Mouse (Mus musculus) gastrocnemius, adult 8-10 months (tissue): Measurements from ENCODE around the gene Lair1. TPM values are rescaled to one million over a fixed set of nuclear protein-coding genes. Genes with fewer than 3 reads are reported as not detected.
"Not testable (repeated sequence)": the region's sequence is repeated elsewhere in the genome, so short reads cannot be mapped to it uniquely, and the experiment has no call there.

Source experiments
- DNase-seq, 2 experiments: peaks; one replicate each; pipeline ENCODE4 v3.0.0; 2022; ENCODE audit warnings: low spot score in 2 of 2
- total RNA-seq, 4 experiments: library from RNA; stranded (reverse); gene quantifications; 2 replicates each; pipeline ENCODE4 v1.2.4; 2022

The Lair1 gene
- total RNA-seq, result under 1 TPM in 3 of 4 experiments, not detected in 1; 0.21 to 0.43 (median 0.41) TPM

DNA sequence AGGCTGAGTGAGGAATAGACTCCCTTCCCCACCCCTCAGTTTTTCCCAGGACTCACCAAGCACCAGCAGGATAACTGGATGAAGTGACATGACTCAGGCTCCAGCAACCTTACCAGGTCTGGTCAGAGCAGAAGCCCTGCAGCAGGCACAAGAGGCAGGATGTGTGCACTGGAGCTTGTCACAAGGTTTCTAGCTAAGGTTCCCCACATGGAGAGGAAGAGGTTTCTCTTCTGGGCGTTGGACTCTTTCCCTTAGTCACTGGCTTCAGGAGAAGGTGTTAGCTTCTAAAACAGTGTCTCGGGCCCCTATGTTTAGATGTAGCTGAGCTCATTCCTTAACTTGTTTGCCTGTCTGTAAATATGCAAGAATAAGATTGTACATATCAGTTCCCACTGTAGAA is at the start of gene Lair1:
Gene Lair1 (minus strand): TSS at position 192 of the 400 bp plus-strand sequence.
- no peak for DNase-seq

DNA sequence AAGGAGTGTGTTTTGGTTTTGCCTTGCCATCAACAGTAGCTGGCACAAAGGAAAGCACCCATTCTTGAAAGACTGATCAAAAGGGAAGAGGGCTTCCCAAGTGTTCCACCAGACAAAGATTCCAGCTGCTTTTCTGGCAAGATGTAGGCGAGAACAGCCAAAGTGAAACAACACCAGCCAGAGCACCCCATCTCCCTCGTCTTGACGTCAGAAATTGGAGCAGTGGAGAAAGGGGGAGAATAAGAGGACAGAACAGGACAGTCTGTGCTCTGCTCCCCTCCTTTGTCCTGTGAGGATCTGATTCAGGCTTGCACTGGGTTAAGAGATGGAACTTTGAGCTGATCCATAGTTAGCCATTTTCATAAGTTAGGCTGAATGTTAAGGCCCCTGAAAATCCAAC is 48.8 kb upstream of the Lair1 start:
- DNase-seq, result no peak

DNA sequence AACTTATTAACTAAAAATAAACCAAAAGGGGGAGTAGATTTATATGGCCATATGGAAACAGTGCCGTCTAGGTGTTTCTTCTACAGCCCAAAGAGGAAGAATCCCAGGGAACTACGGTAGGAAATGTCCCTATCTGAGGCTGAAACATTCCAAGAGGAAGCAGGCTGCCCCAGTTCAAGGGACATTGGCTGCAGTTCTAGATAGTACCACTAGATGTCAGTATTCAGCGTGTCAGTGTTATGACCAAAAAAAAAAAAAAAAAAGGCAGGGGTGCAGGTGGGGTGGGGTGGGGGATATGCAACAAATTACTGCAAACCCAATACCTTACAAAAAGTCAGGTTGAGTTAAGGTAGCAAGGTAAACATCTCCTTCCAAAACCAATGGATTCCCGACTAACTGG is 40.4 kb upstream of the Lair1 start:
- no peak for DNase-seq

DNA sequence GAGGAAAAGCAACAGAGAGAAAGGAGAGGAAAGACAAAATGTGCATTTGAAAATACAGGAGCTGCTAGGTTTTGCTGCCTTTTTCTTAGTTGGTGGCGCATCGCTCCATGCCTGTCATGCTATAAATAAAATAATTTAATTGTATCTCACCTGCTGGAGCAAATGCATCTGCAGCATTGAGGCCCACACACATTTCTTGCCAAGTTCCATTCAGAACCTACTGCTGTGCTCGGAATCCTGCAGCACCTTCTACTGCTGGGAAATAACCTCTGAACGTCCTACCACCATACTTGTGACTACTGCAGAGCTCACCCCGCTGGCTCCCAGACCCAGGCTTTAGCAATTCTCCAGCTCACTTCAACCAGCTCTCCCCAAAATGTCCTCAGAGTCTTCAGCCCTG is 38.1 kb upstream of the Lair1 start:
- no peak for DNase-seq

DNA sequence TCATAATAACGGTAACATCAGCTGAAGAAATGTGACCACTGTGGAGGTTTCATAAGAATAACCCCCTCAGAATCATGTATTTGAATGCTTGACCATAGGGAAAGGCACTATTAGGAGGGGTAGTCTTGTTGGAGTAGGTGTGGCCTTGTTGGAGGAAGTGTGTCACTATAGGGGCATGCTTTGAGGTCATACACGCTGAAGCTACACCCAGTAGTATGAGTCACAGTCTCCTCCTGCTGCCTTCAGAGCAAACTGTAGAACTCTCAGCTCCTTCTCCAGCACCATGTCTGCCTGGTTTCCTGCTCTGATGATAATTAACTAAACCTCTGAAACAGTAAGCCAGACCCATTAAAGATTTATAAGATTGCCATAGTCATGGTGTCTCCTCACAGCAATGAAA is 35.8 kb upstream of the Lair1 start:
- DNase-seq, result no peak

DNA sequence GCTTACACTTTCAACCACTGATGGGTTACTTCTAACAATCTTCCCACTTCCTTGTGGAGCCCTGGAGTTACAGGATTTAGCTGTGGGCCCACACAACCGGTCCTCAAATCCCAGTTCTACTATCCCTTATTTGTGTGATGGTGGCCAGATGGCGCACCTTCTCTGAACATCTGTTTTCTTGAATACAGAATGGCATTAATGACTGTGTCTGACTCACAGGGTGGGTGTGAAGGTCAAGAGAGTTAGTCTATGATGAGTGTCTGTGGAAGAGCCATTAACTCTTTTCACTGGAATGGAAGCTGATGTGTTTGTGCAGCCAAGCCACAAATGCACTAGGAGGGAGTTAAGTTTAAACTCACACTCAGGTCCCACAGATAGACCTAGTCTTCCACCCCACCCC is 35.3 kb upstream of the Lair1 start:
- DNase-seq, result no peak

DNA sequence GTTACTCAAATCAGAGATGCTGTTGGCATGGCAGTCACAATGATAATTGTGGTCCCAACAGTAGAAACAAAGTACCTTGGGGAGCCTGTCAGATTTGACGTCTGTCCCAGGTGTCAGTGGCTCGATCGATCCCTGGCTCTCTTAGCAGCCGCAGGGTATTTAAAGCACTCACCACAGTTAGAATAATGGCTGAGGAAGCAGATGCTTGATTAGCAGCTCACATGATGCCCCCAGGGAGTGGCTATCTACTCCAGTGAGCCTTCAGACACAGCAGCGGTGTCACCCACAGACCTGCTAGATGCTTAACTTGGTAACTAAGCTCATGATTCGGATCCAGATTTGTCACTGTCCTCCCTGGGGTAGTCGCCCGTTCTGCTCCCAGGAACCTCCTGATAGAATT is 28.2 kb upstream of the Lair1 start:
- DNase-seq, result no peak

DNA sequence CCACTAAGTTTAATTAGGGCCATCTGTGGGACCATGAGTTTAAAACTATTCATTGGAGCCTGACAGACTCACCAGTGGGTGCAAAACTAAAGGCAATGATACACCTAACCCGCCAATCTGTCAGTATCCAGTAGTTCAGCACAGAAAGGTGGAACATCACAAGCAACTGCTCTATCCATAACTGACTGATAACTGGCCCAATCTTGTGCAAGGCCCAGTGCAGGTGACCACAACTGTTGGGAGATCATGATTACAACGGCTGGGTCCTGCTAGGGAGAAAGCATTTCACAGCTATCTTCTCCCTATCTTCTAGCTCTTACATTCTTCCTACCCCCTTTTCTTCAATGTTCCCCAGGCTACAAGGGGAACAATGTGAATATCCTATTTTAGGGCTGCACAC is 25.7 kb upstream of the Lair1 start:
- DNase-seq, result no peak

DNA sequence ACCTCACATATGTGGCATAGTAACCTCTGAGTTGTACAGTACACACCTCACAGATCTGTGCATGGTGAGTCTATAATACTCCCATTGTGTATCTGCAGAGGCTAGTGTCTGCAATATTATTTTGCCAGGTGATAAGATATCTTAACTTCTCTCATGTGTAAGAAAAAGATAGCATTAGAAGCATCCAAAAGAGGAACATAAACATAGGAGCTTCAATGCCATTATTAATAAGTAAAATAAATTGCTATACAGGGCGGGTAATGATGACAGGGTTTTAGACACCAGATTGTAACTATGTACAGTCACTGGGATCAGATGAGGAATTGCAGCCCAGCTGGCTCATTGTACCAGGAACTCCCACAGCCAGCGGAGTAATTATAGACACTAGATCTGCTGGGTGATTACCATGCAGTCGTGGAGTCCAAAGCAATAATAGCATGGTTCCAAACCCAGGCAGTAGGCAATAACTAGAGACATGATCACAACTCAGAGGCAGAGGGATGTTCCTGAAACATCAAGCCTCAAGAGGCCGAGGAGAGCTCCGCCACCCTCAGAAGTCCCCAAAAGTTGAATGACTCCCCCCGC is 25.0 kb upstream of the Lair1 start:
- DNase-seq, result no peak

DNA sequence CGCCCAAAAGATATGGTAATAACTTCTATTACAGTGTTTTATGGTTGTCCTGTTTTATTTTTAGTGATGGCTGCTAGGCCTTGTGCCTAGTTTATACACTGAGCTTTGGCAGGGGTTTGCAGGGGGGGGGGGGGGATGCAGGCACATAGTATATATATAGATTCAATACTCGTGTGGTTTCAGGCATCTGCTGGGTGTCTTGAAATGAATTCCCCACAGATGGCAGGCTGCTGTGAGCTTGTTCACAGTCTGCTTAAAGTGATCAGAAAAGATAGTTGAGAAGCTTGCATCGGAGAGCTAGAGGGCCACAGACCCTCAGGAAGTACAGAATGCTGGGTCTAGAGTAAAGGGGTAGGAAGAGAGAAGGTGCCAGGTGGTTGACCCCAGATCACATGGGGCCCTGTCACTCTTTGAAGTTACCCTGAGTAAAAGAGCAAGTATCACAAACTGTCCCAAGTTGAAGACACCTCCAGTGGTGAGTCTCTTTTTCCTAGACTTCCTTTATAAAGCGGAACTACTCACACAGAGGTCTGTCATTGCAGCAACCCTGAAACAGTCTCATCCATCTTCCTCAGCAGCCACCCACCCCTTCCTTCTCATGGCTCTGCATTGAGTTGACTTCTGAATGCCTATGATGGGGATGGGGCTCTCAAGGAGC is 24.4 kb upstream of the Lair1 start:
- no peak for DNase-seq

DNA sequence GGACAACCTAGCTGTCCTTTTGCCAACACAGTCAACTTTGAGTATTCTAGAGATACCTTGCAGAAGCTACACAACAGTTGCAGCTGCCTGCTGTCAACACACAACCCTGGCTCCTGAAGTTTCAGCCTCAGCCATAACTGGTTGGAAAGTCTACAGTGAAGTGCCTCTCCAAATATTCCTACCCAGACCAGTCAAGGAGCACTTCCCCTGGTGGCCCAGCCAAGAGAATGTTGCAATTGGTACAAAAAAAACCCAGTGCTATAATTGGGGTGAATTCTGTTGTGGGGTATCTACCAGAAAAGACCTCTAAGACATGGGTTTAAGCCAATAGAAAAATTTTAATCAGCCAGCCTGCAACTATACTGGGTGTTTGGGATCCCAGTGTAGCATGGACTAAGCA is 22.6 kb upstream of the Lair1 start:
- no peak for DNase-seq

DNA sequence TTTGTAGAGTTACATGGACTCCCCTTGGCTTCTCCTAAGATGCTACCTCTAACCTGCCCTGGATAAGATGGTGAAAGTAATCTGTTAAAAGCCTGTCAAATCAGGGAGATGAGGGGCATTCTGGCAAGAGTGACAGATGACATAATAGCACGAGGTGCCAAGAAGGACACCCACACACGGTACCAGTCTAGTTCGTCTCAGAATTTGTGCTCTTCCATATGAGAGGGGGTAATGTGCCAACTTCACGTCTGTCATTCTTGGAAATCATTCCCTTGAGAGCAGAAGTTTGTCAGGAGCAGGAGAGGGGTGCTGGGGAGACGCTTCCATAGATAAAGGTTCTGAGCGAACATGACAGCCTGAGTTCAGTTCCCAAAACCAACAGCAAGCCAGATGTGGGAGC is 21.2 kb upstream of the Lair1 start:
- DNase-seq, result no peak

DNA sequence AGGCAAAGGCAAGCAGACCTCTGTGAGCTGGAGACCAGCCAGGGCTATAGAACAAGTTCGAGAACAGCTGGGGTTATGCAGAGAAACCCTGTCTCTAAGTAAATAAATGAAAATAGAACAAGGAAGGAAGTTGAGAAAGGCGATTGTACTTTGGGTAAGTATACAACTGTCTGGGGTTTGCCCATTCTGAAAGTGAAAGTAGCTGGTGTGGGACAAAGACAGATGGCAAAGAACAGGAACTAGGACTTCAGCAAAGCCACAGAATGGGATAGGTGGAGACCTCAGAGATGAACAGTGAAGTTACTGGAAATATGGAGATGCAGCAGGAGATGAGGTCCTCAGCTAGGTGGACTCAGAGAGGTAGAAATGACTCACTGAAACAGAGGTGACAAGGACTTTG is 19.8 kb upstream of the Lair1 start:
- no peak for DNase-seq

DNA sequence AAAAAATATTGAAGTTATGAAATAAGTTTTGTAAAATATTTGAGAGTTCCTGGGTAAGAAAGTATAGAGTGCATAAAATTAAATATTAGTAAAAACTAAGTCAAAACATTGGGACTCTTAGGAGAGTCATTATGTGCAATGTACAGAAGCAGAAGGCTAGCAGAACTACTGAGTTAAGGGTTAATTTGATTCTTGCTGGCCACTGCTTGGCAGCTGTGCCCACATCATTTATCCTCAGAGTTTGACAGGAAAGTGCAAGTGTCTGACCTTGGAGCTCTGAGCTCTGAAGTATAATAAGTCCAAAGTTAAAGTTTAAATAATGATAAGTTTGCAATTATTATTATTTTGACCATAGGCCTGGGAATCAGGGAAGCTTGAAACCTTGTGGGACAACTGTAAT is 18.7 kb upstream of the Lair1 start:
- DNase-seq, result no peak

DNA sequence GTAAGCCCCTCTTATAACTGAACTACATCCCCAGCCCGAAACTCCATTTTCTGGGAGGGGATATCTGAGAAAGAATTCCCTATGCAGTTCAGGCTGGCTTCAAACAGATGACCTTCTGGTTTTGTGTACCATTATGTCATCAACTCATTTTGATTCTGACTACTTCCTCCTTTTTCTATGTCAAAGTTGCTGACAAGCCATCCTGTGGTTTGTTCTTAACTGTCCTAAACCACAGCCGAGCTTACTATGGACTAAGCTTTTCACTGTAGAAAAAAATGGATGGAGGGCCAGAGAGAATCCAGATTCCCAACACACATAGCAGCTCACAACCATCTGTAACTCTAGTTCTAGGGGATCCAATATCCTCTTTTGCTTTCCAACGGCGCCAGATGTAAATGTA is 17.5 kb upstream of the Lair1 start:
- no peak for DNase-seq

DNA sequence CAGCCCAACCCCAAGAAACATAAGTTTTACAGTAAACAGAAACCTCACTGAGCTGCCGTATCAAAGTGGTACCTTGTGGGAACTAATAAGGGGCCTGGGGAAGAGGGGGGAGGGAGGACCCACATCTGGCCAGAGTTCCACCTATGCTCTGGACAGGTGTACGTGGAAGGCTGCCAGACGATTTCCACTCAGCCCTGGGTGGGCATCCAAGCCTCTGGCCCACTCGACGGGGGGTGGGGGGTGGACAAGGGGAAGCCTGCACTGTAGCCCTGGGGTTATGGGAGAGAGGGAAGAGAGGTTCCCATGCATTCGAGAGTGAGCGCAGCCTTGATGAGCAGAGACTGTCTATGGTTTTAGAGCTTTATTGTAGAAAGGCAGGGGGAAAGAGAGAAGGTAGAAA is 16.5 kb upstream of the Lair1 start:
- no peak for DNase-seq

DNA sequence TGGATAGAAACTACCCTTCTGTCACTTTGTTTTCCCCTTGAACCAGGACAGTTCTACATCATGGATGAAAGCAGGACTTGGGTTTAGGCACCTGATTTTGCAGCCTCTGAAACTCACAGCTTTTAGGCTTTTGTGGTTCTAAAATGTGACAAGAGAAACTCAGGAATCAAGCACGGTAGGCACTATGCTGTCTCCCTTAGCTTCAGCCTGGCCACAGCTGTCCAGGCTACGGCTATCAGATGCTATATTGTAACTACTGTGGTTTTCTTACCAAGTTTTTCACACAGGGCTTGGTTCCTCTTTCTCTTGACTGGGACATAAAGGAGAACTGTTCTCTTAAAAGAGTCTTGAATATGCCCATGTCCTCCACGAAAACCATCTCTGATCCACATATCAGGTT is 10.1 kb upstream of the Lair1 start:
- no peak for DNase-seq

DNA sequence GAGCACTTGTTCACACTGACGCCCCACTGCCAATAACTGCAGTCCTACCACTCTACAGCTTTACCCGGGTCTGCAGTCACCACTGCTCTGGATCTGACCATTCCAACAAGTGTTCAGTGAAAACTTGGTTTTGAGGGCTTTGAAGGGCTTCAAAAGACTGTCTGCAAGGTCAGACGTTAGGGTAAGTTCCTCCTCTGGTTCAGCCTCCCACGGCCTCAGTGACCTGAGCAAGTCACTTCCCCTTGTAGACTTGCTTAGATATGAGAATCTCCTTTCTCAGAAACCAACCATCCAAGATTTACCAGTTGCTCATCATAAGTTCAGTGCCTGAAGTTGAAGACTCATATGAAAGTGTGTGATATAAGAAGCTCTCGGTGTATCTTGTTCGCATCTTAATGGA is 8.1 kb upstream of the Lair1 start:
- DNase-seq, result no peak

DNA sequence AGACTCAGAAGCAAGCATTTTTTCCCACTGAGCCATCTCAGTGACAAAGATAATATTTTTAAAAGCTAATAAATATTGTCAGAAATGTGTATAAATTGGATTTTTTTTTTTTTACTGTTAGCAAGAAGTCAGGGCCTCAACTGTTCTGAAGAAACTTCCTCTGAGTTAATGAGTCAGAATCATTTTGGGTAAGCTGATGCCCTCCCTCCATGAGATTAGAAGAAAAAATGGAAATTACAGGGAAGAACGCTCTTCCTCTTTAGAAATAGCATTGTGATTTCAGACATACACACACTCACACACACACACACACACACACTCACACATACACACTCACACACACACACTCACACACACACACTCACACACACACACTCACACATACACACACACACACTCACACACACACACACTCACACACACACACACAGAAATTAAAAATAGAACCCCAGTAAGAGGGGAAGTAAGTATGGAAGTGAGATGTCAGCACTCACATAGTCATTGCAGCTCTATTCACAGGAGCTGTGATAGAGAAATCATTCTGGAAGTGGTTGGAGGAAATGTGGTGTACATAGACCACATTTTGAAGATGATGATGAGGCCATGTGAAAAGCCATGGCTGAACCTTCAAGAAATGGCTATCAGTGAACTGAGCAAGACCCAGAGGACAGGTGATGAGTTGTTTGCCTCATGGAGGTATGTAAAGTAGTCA is 866 bp upstream of the Lair1 start:
- DNase-seq, result no peak

DNA sequence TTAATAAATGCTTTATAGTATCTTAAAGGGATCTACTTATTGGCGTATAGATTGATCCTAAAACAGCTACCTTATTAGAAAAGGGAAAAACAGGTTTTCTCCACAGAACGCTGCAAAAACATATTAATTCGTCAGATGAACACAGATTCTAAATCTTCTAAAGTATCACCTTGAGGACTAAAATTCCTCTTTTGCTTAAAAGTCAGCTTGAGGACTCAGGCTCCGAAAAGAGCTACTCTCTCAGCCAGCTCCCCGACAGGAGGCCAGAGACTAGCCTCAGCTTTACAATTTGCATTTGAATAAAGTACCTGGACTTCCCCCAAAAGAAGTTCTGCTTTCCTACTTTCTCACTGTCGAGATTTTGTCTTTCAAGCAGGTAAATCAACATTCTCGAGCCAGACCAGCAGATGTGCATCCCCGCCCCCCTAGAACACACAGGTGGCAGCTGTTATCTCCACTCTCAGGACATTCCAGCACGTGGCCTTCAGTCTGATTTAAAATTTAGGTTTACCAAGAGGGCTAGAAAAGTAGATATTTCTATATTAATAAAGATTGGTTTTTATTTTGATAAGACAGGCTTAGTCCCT is 2.3 kb downstream of the Lair1 start:
- not testable (repeated sequence) for DNase-seq

DNA sequence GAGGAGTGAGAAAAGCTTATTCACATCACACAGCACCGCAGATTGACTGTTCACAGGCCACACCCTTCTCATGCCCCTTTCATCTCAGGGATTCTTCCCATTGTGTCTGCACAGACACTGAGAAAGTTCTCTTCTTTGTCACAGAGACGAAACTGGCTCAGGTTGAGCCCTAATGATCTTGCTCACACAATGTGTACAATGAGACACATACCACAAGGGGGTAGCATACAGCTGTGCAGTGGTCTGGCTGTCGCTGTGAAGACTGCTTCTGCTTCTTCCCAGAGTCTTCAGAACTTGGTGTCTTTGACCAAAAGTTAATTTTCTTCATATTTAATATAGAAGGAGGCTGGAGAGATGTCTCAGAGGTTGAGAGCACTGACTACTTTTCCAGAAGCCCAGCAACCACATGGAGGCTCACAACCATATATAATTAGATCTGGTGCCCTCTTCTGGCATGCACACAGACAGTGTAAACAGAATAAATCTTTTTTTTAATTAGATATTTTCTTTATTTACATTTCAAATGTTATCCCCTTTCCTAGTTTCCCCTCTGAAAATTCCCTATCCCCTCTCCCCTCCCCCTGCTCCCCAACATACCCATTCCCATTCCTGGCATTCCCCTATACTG is 36.1 kb downstream of the Lair1 start:
- no peak for DNase-seq

DNA sequence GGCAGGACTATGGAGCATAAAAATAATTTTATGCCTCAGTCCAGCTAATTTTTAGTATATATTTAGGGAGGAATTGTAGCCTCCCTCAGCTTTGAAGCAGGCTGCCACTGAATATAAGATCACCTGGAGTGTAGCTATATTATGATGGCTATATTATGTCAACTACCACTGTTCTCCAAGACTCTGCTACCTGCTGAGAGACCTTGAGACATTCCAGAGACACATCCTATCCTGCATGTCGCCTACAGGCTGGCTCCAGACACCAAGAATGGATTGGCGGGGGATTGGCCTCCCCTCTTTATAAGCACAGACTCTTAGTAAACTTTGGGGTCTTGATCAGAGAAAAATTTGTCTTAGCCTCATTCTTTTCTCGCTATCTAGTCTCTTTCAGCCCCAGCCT is 58.4 kb downstream of the Lair1 start:
- not testable (repeated sequence) for DNase-seq
